8 mouse cellular contexts compared by ENCODE assay signal in the genomic region with DNA sequence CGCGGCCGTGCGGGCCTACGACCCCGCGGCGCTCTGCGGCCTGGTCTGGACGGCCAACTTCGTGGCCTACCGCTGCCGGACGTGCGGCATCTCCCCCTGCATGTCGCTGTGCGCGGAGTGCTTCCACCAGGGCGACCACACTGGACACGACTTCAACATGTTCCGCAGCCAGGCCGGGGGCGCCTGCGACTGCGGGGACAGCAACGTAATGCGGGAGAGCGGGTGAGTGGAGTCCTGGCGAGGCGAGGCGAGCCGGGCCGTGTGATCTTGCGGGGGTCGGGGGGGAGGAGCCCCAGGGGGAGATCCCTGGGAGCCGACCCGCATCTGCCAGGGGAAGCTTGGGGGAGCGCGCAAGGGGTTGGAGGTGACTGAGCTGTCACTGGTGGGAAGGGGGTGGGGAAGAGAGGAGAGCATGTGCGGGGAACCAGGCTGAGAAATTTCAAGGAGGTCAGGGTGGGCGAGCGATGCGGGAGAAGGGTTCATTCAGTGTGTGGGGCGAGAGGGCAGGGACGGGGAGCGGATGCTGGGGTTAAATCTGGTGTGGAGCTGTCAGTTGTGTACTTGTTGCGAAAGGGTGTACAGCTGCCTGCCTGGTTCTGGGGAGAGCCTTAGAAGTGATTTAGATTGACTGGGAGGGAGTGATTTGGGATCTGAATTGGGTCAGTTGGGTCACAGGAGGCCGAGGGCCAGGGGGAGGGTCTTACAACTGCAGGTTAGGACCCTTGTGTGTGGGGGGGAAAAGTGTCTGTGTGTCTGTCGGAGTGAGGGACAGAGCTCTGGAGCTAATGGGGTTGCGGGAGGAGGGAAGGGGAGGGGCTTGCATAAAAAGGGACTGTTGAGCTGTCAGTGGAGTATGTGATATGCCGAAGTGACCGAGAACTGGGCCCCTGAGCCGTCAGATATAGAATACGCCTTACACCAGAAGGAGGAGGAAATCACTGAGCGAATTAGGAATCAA. TPM values are rescaled to one million over a fixed set of nuclear protein-coding genes. Genes with fewer than 3 reads are reported as not detected.
DNase-seq lines count a peak whose midpoint lies in the region; ATAC-seq and TF ChIP-seq lines count a peak whose summit lies in the region.

No protein-coding gene starts in this region.

- peak; percentile 57 for ATAC-seq in cerebellum, adult (ENCODE audit: insufficient number of reproducible peaks, low FRiP score, low TSS enrichment)
- peak; percentile 33 for ATAC-seq in forebrain, embryonic 14.5 days
- peak; percentile 52 for ATAC-seq in liver, postnatal 0 days
- ATAC-seq in neural tube, embryonic 13.5 days (ENCODE audit: low read depth): peak; percentile 74

- no peak for TF ChIP-seq EP300 in liver, postnatal 0 days (IDR thresholded peaks at IDR 0.05; ENCODE audit: low read depth)

- TF ChIP-seq CTCF in liver, postnatal 0 days (IDR thresholded peaks at IDR 0.05; ENCODE audit: low read depth): peak; percentile 16; the same call in 1 of the 2 replicates

- H3K4me2 ChIP-seq in forebrain, embryonic 14.5 days (ENCODE audit: low read length): peak overlapping the region; percentile 91
- H3K4me2 ChIP-seq in liver, postnatal 0 days (ENCODE audit: low read depth, low read length): peak overlapping the region; percentile 98
- peak overlapping the region; percentile 96 for H3K4me2 ChIP-seq in neural tube, embryonic 13.5 days

- WGBS in forebrain, embryonic 14.5 days: 1% methylated on average over 55 of the region's 55 CpGs
- under 1% methylated on average over 55 of the region's 55 CpGs for WGBS in large intestine, adult 2 months
- under 1% methylated on average over 54 of the region's 55 CpGs for WGBS in liver, postnatal 0 days (ENCODE audit: insufficient replicate concordance)
- under 1% methylated on average over 54 of the region's 55 CpGs for WGBS in neural tube, embryonic 13.5 days

- H3K27ac ChIP-seq in forebrain, embryonic 14.5 days (ENCODE audit: low read depth, low read length): peak overlapping the region; percentile 90
- peak overlapping the region; percentile 97 for H3K27ac ChIP-seq in liver, postnatal 0 days (ENCODE audit: low read depth)
- peak overlapping the region; percentile 95 for H3K27ac ChIP-seq in neural tube, embryonic 13.5 days (replicated peaks)

- no peaks in the 10 kb centered on the region for H3K27me3 ChIP-seq in forebrain, embryonic 14.5 days (replicated peaks; ENCODE audit: control insufficient read depth, insufficient read depth, low read length)
- no peaks in the 10 kb centered on the region for H3K27me3 ChIP-seq in liver, postnatal 0 days (ENCODE audit: insufficient read depth, low read length)
- H3K27me3 ChIP-seq in neural tube, embryonic 13.5 days: no peaks in the 10 kb centered on the region

- peak; percentile 48 for DNase-seq in ES-CJ7 (ENCODE audit: low read depth, low spot score)
- DNase-seq in forebrain, embryonic 14.5 days (ENCODE audit: low spot score): peak; percentile 47
- peak; percentile 52 to 55 for DNase-seq in heart, postnatal 14 days
- DNase-seq in large intestine, adult 2 months (ENCODE audit: low read depth, low spot score): peak; percentile 32
- peak; percentile 67 for DNase-seq in liver, postnatal 0 days
- peak; percentile 41 for DNase-seq in telencephalon, adult 2 months (ENCODE audit: low read depth, low spot score)

- no peaks in the 10 kb centered on the region for H3K9me3 ChIP-seq in forebrain, embryonic 14.5 days (replicated peaks; ENCODE audit: control insufficient read depth, low read length)
- no peaks in the 10 kb centered on the region for H3K9me3 ChIP-seq in liver, postnatal 0 days (ENCODE audit: low read length)
- no peaks in the 10 kb centered on the region for H3K9me3 ChIP-seq in neural tube, embryonic 13.5 days

- H3K4me1 ChIP-seq in forebrain, embryonic 14.5 days (ENCODE audit: control insufficient read depth, insufficient read depth, low read length): peaks cover 3% of the 10 kb centered on the region; the same call in 1 of the 2 replicates
- H3K4me1 ChIP-seq in liver, postnatal 0 days (ENCODE audit: insufficient read depth): peaks cover 5% of the 10 kb centered on the region; the same call in 1 of the 2 replicates
- H3K4me1 ChIP-seq in neural tube, embryonic 13.5 days (replicated peaks): peaks cover 21% of the 10 kb centered on the region

- H3K9ac ChIP-seq in forebrain, embryonic 14.5 days (ENCODE audit: low read length): peak overlapping the region; percentile 98
- peak overlapping the region; percentile 100 for H3K9ac ChIP-seq in liver, postnatal 0 days (replicated peaks)
- H3K9ac ChIP-seq in neural tube, embryonic 13.5 days: peak overlapping the region; percentile 99

- intact Hi-C loops in heart, postnatal 14 days (cut with DNase I): no loop called here

- peak overlapping the region; percentile 100 for H3K4me3 ChIP-seq in forebrain, embryonic 14.5 days (ENCODE audit: low read depth, low read length)
- H3K4me3 ChIP-seq in liver, postnatal 0 days (ENCODE audit: low read depth, low read length): peak overlapping the region; percentile 99
- H3K4me3 ChIP-seq in neural tube, embryonic 13.5 days: peak overlapping the region; percentile 100

- peaks cover 4% of the 10 kb centered on the region for H3K36me3 ChIP-seq in forebrain, embryonic 14.5 days (ENCODE audit: control insufficient read depth, insufficient read depth, low read length)
- H3K36me3 ChIP-seq in liver, postnatal 0 days (replicated peaks; ENCODE audit: insufficient read depth, low read length): no peaks in the 10 kb centered on the region
- peaks cover 8% of the 10 kb centered on the region; the same call in 1 of the 2 replicates for H3K36me3 ChIP-seq in neural tube, embryonic 13.5 days

RNA-seq across cellular contexts. Expression of gene Ubr3, which starts 0.9 kb away (rescaled TPM):
- 12.3 and 13.4 TPM in 2 replicates for polyA plus RNA-seq in forebrain, embryonic 14.5 days (2014; fragmentation: Nextera tagmentation; extraction: Ambion mirVana)
- 100 to 1,000 TPM; 110 to 118 TPM for total RNA-seq in heart, postnatal 14 days (2021)
- 8.1 and 15.4 TPM in 2 replicates for polyA plus RNA-seq in large intestine, adult 2 months (2012; rRNA removed)
- 5.7 and 6.0 TPM in 2 replicates for polyA plus RNA-seq in liver, postnatal 0 days (2015; fragmentation: Nextera tagmentation; extraction: Ambion mirVana)
- 15.8 and 18.0 TPM in 2 replicates for polyA plus RNA-seq in neural tube, embryonic 13.5 days (2015; fragmentation: Nextera tagmentation; extraction: Ambion mirVana)

RNA-seq across cellular contexts. Expression of gene Mettl5, which starts 12.5 kb away (rescaled TPM):
- 31.1 and 34.2 TPM in 2 replicates for polyA plus RNA-seq in forebrain, embryonic 14.5 days (2014; fragmentation: Nextera tagmentation; extraction: Ambion mirVana)
- 10 to 100 TPM; 19.1 to 20.2 TPM for total RNA-seq in heart, postnatal 14 days (2021)
- polyA plus RNA-seq in large intestine, adult 2 months (2012; rRNA removed): 4.0 and 4.5 TPM in 2 replicates
- polyA plus RNA-seq in liver, postnatal 0 days (2015; fragmentation: Nextera tagmentation; extraction: Ambion mirVana): 27.8 and 28.7 TPM in 2 replicates
- 26.9 and 31.0 TPM in 2 replicates for polyA plus RNA-seq in neural tube, embryonic 13.5 days (2015; fragmentation: Nextera tagmentation; extraction: Ambion mirVana)

RNA-seq across cellular contexts. Expression of gene Ssb, which starts 36.5 kb away (rescaled TPM):
- polyA plus RNA-seq in forebrain, embryonic 14.5 days (2014; fragmentation: Nextera tagmentation; extraction: Ambion mirVana): 298 and 301 TPM in 2 replicates
- 10 to 100 TPM; 69.4 to 74.7 TPM for total RNA-seq in heart, postnatal 14 days (2021)
- 3.0 and 3.8 TPM in 2 replicates for polyA plus RNA-seq in large intestine, adult 2 months (2012; rRNA removed)
- polyA plus RNA-seq in liver, postnatal 0 days (2015; fragmentation: Nextera tagmentation; extraction: Ambion mirVana): 112 and 128 TPM in 2 replicates
- 341 and 352 TPM in 2 replicates for polyA plus RNA-seq in neural tube, embryonic 13.5 days (2015; fragmentation: Nextera tagmentation; extraction: Ambion mirVana)

Comparison
In these comparisons a context has a peak if more than half of its experiments do, and no peak if none do; other contexts are left out.
1. Peak in every context shown above with its lines: DNase-seq, ATAC-seq, H3K4me3 ChIP-seq and H3K27ac ChIP-seq.
2. RNA of gene Ssb, which starts 36.5 kb away (polyA plus RNA-seq): 341 to 352 TPM in neural tube, embryonic 13.5 days, 298 to 301 TPM in forebrain, embryonic 14.5 days and 112 to 128 TPM in liver, postnatal 0 days; 3.0 to 3.8 TPM in large intestine, adult 2 months; every median in the first group is over 10 times any median in the second.